Mouse (Mus musculus) thymus, adult 18-20 months (tissue): ENCODE results near the gene Synj2bp.
"Not testable (repeated sequence)": the region's sequence is repeated elsewhere in the genome, so short reads cannot be mapped to it uniquely, and the experiment has no call there.

Experiments used
- DNase-seq, 2 experiments: peaks; one replicate each; pipeline ENCODE4 v3.0.0; 2022; ENCODE audit warnings: mixed read lengths in 2 of 2

Synj2bp gene

GRCm38 (mm10) chr12:81532316-81533028 lies at the start of gene Synj2bp, which contains the start of gene Gm20498:
Gene Synj2bp, minus strand, starts transcription at chr12:81532911.
Gene Gm20498, minus strand, starts transcription at chr12:81532905.
- DNase-seq, result peak; percentile 78 to 80

GRCm38 (mm10) chr12:81568374-81568773 lies 35.7 kb upstream of the Synj2bp start, which contains the start of gene Adam21:
Gene Adam21, minus strand, starts transcription at chr12:81568474.
- DNase-seq, result no peak

GRCm38 (mm10) chr12:81567931-81568330 lies 35.2 kb upstream of the Synj2bp start:
- no peak for DNase-seq

GRCm38 (mm10) chr12:81564173-81564572 lies 31.5 kb upstream of the Synj2bp start:
- no peak for DNase-seq

GRCm38 (mm10) chr12:81549286-81549685 lies 16.6 kb upstream of the Synj2bp start:
- DNase-seq, result no peak

GRCm38 (mm10) chr12:81547163-81547562 lies 14.5 kb upstream of the Synj2bp start:
- no peak for DNase-seq

- DNase-seq, result no peak
Observed at GRCm38 (mm10) chr12:81533029-81533419, 313 bp upstream of the Synj2bp start.

GRCm38 (mm10) chr12:81530587-81530986 lies 2.1 kb downstream of the Synj2bp start:
- not testable (repeated sequence) for DNase-seq

GRCm38 (mm10) chr12:81496906-81497305 lies 35.8 kb downstream of the Synj2bp start:
- not testable (repeated sequence) for DNase-seq

GRCm38 (mm10) chr12:81490491-81490890 lies 42.2 kb downstream of the Synj2bp start:
- DNase-seq, result no peak

- DNase-seq, result peak in 1 of 2 experiments; percentile 11
Observed at GRCm38 (mm10) chr12:81485311-81485710, 47.4 kb downstream of the Synj2bp start.

GRCm38 (mm10) chr12:81484727-81485191 lies 48.0 kb downstream of the Synj2bp start, which contains the start of gene Cox16:
Gene Cox16, minus strand, starts transcription at chr12:81485127.
- DNase-seq, result peak; percentile 82 to 86

- DNase-seq, result no peak
Observed at GRCm38 (mm10) chr12:81484212-81484611, 48.5 kb downstream of the Synj2bp start.

GRCm38 (mm10) chr12:81483656-81484055 lies 49.1 kb downstream of the Synj2bp start:
- DNase-seq, result no peak

- not testable (repeated sequence) for DNase-seq
Observed at GRCm38 (mm10) chr12:81459051-81459450, 73.7 kb downstream of the Synj2bp start.
